Mouse (Mus musculus) small intestine, adult 2 months (tissue): ENCODE measurements around the gene Zfp777.

Experiments used
- CTCF ChIP-seq: fragments of 200-500 bp; IDR thresholded peaks from 2 replicates; pipeline ENCODE4 v1.5.1; 2012; ENCODE audit warnings: low read depth, mild to moderate bottlenecking, control low read depth, inconsistent platforms, low read length, moderate library complexity, mixed read lengths; ENCODE audit not compliant: insufficient replicate concordance, insufficient read length; ENCODE audit errors: extremely low read depth
- POLR2A ChIP-seq: fragments of 200-500 bp; IDR thresholded peaks from 2 replicates; pipeline ENCODE4 v1.6.1; 2012; ENCODE audit warnings: low read depth, mild to moderate bottlenecking, control low read depth, inconsistent platforms, low read length, moderate library complexity

DNA sequence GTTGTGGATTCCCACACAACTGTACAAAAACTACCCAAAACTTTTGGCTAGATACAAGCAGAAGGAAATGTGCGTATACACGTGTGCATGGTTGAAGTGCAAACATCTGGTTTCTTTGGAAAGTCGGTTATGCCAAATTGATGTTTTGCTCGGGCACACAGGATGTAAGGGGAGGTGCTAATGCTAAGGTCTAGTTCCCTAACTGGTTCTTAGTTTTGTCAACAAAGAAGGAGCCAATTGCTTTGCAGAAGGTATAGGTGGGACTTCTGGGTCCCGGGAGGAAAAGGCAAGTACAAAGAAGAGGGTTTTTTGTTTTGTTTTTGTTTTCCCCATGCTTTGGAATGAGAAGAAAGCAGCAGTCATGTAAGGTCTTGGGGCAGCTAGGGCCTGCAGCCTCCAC lies 24.6 kb upstream of the Zfp777 start:
- TF ChIP-seq POLR2A = no peak
- TF ChIP-seq CTCF = no peak
